Mouse (Mus musculus) kidney, embryonic 15.5 days (tissue): ENCODE data around the gene Kdm5c. TPM values are rescaled to one million over a fixed set of nuclear protein-coding genes. Genes with fewer than 3 reads are reported as not detected.
"Not testable (repeated sequence)": the region's sequence is repeated elsewhere in the genome, so short reads cannot be mapped to it uniquely, and the experiment has no call there.

Experiments
- ATAC-seq: fragments of 200-750 bp; cut with Nextera tagmentation; replicated peaks from 2 replicates; pipeline ENCODE4 v1.8.0; 2017; ENCODE audit warnings: moderate TSS enrichment; ENCODE audit not compliant: low FRiP score
- H3K27ac ChIP-seq: fragments of 300-500 bp; sonication (generic); 2 replicates; pipeline ENCODE4 v1.5.1; 2015; ENCODE audit warnings: mild to moderate bottlenecking, inconsistent platforms
- H3K27me3 ChIP-seq: fragments of 300-500 bp; sonication (generic); 2 replicates; pipeline ENCODE4 v1.6.1; 2015; ENCODE audit warnings: inconsistent platforms
- H3K36me3 ChIP-seq: fragments of 300-500 bp; sonication (generic); 2 replicates; pipeline ENCODE4 v1.6.1; 2015; ENCODE audit warnings: inconsistent platforms
- H3K4me1 ChIP-seq: fragments of 300-500 bp; sonication (generic); 2 replicates; pipeline ENCODE4 v1.6.1; 2015; ENCODE audit warnings: inconsistent platforms
- H3K4me2 ChIP-seq: fragments of 300-500 bp; sonication (generic); 2 replicates; pipeline ENCODE4 v1.6.1; 2015; ENCODE audit warnings: moderate library complexity, mild to moderate bottlenecking, inconsistent platforms
- H3K4me3 ChIP-seq: fragments of 300-500 bp; sonication (generic); replicated peaks from 2 replicates; pipeline ENCODE4 v1.5.1; 2015; ENCODE audit warnings: mild to moderate bottlenecking, inconsistent platforms
- H3K9ac ChIP-seq: fragments of 300-500 bp; sonication (generic); 2 replicates; pipeline ENCODE4 v1.6.1; 2015; ENCODE audit warnings: mild to moderate bottlenecking, inconsistent platforms
- H3K9me3 ChIP-seq: fragments of 300-500 bp; sonication (generic); replicated peaks from 2 replicates; pipeline ENCODE4 v1.6.1; 2016; ENCODE audit warnings: inconsistent platforms
- WGBS: fragments of 180-500 bp; shearing (Covaris S2); methylation state at CpG from one replicate; pipeline ENCODE4 v1.1.7; 2015; ENCODE audit warnings: mixed read lengths; 5-methylcytosine and 5-hydroxymethylcytosine counted together
- polyA plus RNA-seq: library from polyadenylated mRNA; unstranded; fragments of >200 nt; fragmentation: Nextera tagmentation; extraction: Ambion mirVana; gene quantifications from 2 replicates; pipeline ENCODE4 v1.2.1, GENCODE M21; 2015

The Kdm5c gene
- polyA plus RNA-seq, 1 experiment from 2014 or later, result 43.4 TPM

- peaks cover 81% of the 10 kb centered on the region for H3K27me3 ChIP-seq
Measured at GRCm38 (mm10) chrX:152222226-152222625, 10.6 kb upstream of the Kdm5c start.

GRCm38 (mm10) chrX:152223313-152223712 lies 9.5 kb upstream of the Kdm5c start:
- Histone ChIP-seq H3K36me3 (0 out of 2 replicates have a peak, but pooled peaks cover 5% of the 10 kb centered on the region), H3K4me2 (no peak overlapping the region), H3K4me1 (no peaks in the 10 kb centered on the region), H3K9me3 (no peaks in the 10 kb centered on the region), H3K27ac (no peak overlapping the region), H3K9ac (no peak overlapping the region), H3K4me3 (no peak overlapping the region), H3K27me3 (peaks cover 72% of the 10 kb centered on the region)
- no peak for ATAC-seq
- 83% methylated on average over 6 of the region's 6 CpGs for whole genome bisulfite sequencing

More at GRCm38 (mm10) chrX:152222226-152222625, 10.6 kb upstream of the Kdm5c start:
- H3K4me2 ChIP-seq, result no peak overlapping the region
- H3K36me3 ChIP-seq, result 0 out of 2 replicates have a peak, but pooled peaks cover 6% of the 10 kb centered on the region
- no peak overlapping the region for H3K9ac ChIP-seq
- no peaks in the 10 kb centered on the region for H3K4me1 ChIP-seq
- no peak for ATAC-seq
- no peak overlapping the region for H3K4me3 ChIP-seq
- 49% methylated on average over 9 of the region's 9 CpGs for WGBS
- H3K9me3 ChIP-seq, result no peaks in the 10 kb centered on the region
- no peak overlapping the region for H3K27ac ChIP-seq

- Histone ChIP-seq H3K27me3 (peaks cover 63% of the 10 kb centered on the region), H3K36me3 (0 out of 2 replicates have a peak, but pooled peaks cover 5% of the 10 kb centered on the region), H3K4me3 (no peak overlapping the region), H3K4me1 (no peaks in the 10 kb centered on the region), H3K9ac (no peak overlapping the region), H3K4me2 (no peak overlapping the region), H3K9me3 (no peaks in the 10 kb centered on the region), H3K27ac (no peak overlapping the region)
- ATAC-seq, result no peak
- 72% methylated on average over 5 of the region's 5 CpGs for WGBS
Measured at GRCm38 (mm10) chrX:152224280-152224679, 8.5 kb upstream of the Kdm5c start.

GRCm38 (mm10) chrX:152234125-152234524 lies 1.3 kb downstream of the Kdm5c start:
- 19% methylated on average over 3 of the region's 3 CpGs for WGBS
- ATAC-seq, result no peak
- H3K4me3 ChIP-seq, result peak overlapping the region; percentile 95
- no peak overlapping the region for H3K27ac ChIP-seq
- peak overlapping the region; percentile 94 for H3K9ac ChIP-seq
- no peaks in the 10 kb centered on the region for H3K27me3 ChIP-seq
- peaks cover 18% of the 10 kb centered on the region for H3K4me1 ChIP-seq
- no peaks in the 10 kb centered on the region for H3K9me3 ChIP-seq
- peak overlapping the region; percentile 66 for H3K4me2 ChIP-seq
- H3K36me3 ChIP-seq, result peaks cover 26% of the 10 kb centered on the region

GRCm38 (mm10) chrX:152235758-152236157 lies 2.9 kb downstream of the Kdm5c start:
- H3K9ac ChIP-seq, result no peak overlapping the region
- H3K4me2 ChIP-seq, result peak overlapping the region; percentile 66; the same call in 1 of the 2 replicates
- WGBS, result 77% methylated on average over 2 of the region's 2 CpGs

GRCm38 (mm10) chrX:152243140-152243539 lies 10.3 kb downstream of the Kdm5c start:
- not testable (repeated sequence) for H3K27me3 ChIP-seq, H3K4me1 ChIP-seq, H3K9me3 ChIP-seq, H3K4me2 ChIP-seq, ATAC-seq, H3K4me3 ChIP-seq, H3K9ac ChIP-seq, H3K27ac ChIP-seq
- WGBS, result 86% methylated on average over 6 of the region's 6 CpGs
- peaks cover 91% of the 10 kb centered on the region for H3K36me3 ChIP-seq

More at GRCm38 (mm10) chrX:152235758-152236157, 2.9 kb downstream of the Kdm5c start:
- Histone ChIP-seq H3K4me1 (peaks cover 18% of the 10 kb centered on the region), H3K27ac (no peak overlapping the region), H3K36me3 (peaks cover 42% of the 10 kb centered on the region), H3K4me3 (no peak overlapping the region), H3K9me3 (no peaks in the 10 kb centered on the region), H3K27me3 (no peaks in the 10 kb centered on the region)
- ATAC-seq, result no peak

- WGBS, result 99% methylated on average over 2 of the region's 2 CpGs
- peaks cover 91% of the 10 kb centered on the region for H3K36me3 ChIP-seq
- no peak overlapping the region for H3K9ac ChIP-seq
- no peak overlapping the region for H3K27ac ChIP-seq
- no peak overlapping the region for H3K4me3 ChIP-seq
- H3K9me3 ChIP-seq, result no peaks in the 10 kb centered on the region
- no peaks in the 10 kb centered on the region for H3K27me3 ChIP-seq
- H3K4me2 ChIP-seq, result no peak overlapping the region
- no peaks in the 10 kb centered on the region for H3K4me1 ChIP-seq
- ATAC-seq, result no peak
Measured at GRCm38 (mm10) chrX:152244492-152245189, 11.8 kb downstream of the Kdm5c start.

GRCm38 (mm10) chrX:152271189-152271588 lies 38.4 kb downstream of the Kdm5c start:
- Histone ChIP-seq H3K27me3 (no peaks in the 10 kb centered on the region), H3K4me1 (no peaks in the 10 kb centered on the region), H3K4me3 (no peak overlapping the region), H3K4me2 (no peak overlapping the region), H3K9ac (no peak overlapping the region), H3K27ac (no peak overlapping the region), H3K36me3 (peaks cover 97% of the 10 kb centered on the region), H3K9me3 (no peaks in the 10 kb centered on the region)
- ATAC-seq, result no peak
- 97% methylated on average over 11 of the region's 11 CpGs for WGBS

- Histone ChIP-seq H3K27ac (no peak overlapping the region), H3K4me1 (no peaks in the 10 kb centered on the region), H3K9ac (no peak overlapping the region), H3K36me3 (peaks cover 19% of the 10 kb centered on the region), H3K4me3 (no peak overlapping the region), H3K27me3 (no peaks in the 10 kb centered on the region), H3K4me2 (no peak overlapping the region), H3K9me3 (no peaks in the 10 kb centered on the region)
- 92% methylated on average over 6 of the region's 6 CpGs for WGBS
- ATAC-seq, result no peak
Measured at GRCm38 (mm10) chrX:152279384-152279783, 46.6 kb downstream of the Kdm5c start.

- Histone ChIP-seq H3K36me3 (no peaks in the 10 kb centered on the region), H3K4me1 (no peaks in the 10 kb centered on the region), H3K4me3 (no peak overlapping the region), H3K9me3 (no peaks in the 10 kb centered on the region), H3K27me3 (no peaks in the 10 kb centered on the region), H3K9ac (no peak overlapping the region), H3K27ac (no peak overlapping the region), H3K4me2 (no peak overlapping the region)
- WGBS, result 78% methylated on average over 3 of the region's 3 CpGs
- no peak for ATAC-seq
Measured at GRCm38 (mm10) chrX:152284746-152285145, 51.9 kb downstream of the Kdm5c start.

- H3K27ac ChIP-seq, H3K4me1 ChIP-seq, H3K9ac ChIP-seq, H3K36me3 ChIP-seq, H3K4me3 ChIP-seq, ATAC-seq, H3K9me3 ChIP-seq, H3K27me3 ChIP-seq, H3K4me2 ChIP-seq: not testable (repeated sequence)
- 73% methylated on average over 1 of the region's 1 CpGs for WGBS
Measured at GRCm38 (mm10) chrX:152287026-152287425, 54.2 kb downstream of the Kdm5c start.

- WGBS, result 72% methylated on average over 2 of the region's 2 CpGs
- H3K9ac ChIP-seq, result no peak overlapping the region
- H3K27ac ChIP-seq, result no peak overlapping the region
- ATAC-seq, result no peak
- peaks cover 26% of the 10 kb centered on the region for H3K27me3 ChIP-seq
- H3K36me3 ChIP-seq, result no peaks in the 10 kb centered on the region
- no peaks in the 10 kb centered on the region for H3K4me1 ChIP-seq
- H3K9me3 ChIP-seq, result no peaks in the 10 kb centered on the region
- no peak overlapping the region for H3K4me2 ChIP-seq
- no peak overlapping the region for H3K4me3 ChIP-seq
Measured at GRCm38 (mm10) chrX:152306224-152306623, 73.4 kb downstream of the Kdm5c start.

GRCm38 (mm10) chrX:152307371-152307770 lies 74.6 kb downstream of the Kdm5c start:
- Histone ChIP-seq H3K4me1 (no peaks in the 10 kb centered on the region), H3K9me3 (no peaks in the 10 kb centered on the region), H3K4me2 (no peak overlapping the region), H3K4me3 (no peak overlapping the region), H3K36me3 (no peaks in the 10 kb centered on the region), H3K27ac (no peak overlapping the region), H3K27me3 (peaks cover 23% of the 10 kb centered on the region), H3K9ac (no peak overlapping the region)
- peak; percentile 66; the same call in 1 of the 2 replicates for ATAC-seq
